Mouse (Mus musculus): ENCODE measurements at regions not wholly inside any gene's neighbourhood (a gene's known extent, or its start where the extent isn't known, plus 50 kb on each side); places are given as distances from the start of the nearest gene placed in this dataset.
A peak's percentile ranks its signal among the peaks of the same experiment; 100 is the strongest.

DNA sequence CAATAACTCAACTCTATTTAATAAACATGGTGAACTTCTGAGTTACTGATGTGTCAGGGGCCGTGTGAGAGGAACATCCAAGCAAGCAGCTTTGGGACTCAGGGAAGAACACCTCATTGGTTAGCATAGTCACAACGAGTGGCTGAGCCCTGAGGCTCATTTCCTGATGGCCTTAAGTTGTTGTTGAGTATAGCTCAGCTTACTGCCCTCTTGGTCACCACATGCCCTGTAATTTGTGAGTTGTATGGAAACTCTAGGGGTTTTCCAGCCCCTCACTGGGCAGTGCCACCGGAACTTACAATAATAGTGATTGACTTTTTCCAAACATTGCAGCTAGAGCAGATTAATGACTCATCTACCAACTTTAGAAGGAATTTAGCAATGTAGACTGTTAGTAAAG lies 173.4 kb downstream of the 1700129C05Rik start:
- Histone ChIP-seq H3K4me2 (ENCODE audit: low read depth, low read length) (no peak overlapping the region), H3K27me3 (ENCODE audit: insufficient read depth, low read length) (no peaks in the 10 kb centered on the region), H3K4me1 (ENCODE audit: insufficient read depth, low read length) (no peaks in the 10 kb centered on the region), H3K36me3 (ENCODE audit: insufficient read depth, low read length) (no peaks in the 10 kb centered on the region), H3K4me3 (ENCODE audit: low read length) (no peak overlapping the region), H3K9me3 (ENCODE audit: low read length) (no peaks in the 10 kb centered on the region), H3K27ac (no peak overlapping the region), H3K9ac (replicated peaks; ENCODE audit: low read length) (no peak overlapping the region)
- WGBS, result 75% methylated on average over 3 of the region's 3 CpGs
- TF ChIP-seq CTCF (IDR thresholded peaks at IDR 0.05; ENCODE audit: low read depth), result no peak
- DNase-seq (ENCODE audit: low spot score) (no peak), ATAC-seq (no peak)

DNA sequence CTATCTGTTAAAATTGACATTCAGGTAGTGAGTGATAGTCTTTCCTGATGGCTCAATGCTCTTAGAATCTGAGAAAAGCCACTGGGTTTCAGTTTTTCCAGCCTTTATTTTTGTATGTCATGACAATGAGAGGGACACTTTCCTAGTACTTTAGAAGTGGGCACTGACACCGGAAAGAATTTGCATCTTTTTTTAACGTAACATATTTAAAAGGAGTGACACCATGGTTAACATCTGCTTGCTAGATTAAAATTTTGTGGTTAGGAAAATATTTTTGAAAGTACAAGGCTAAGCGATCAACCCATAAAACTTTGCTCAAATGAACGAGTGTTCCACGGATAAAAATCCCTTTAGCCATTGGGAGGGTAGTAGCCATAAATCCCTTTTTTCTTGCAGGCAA lies 174.7 kb downstream of the 1700129C05Rik start:
- WGBS, result 94% methylated on average over 5 of the region's 5 CpGs
- Histone ChIP-seq H3K9me3 (ENCODE audit: low read length) (no peaks in the 10 kb centered on the region), H3K27me3 (ENCODE audit: insufficient read depth, low read length) (no peaks in the 10 kb centered on the region), H3K27ac (no peak overlapping the region), H3K4me1 (ENCODE audit: insufficient read depth, low read length) (no peaks in the 10 kb centered on the region), H3K4me2 (ENCODE audit: low read depth, low read length) (no peak overlapping the region), H3K9ac (replicated peaks; ENCODE audit: low read length) (no peak overlapping the region), H3K36me3 (ENCODE audit: insufficient read depth, low read length) (no peaks in the 10 kb centered on the region), H3K4me3 (ENCODE audit: low read length) (no peak overlapping the region)
- ATAC-seq (no peak), DNase-seq (ENCODE audit: low spot score) (no peak)
- TF ChIP-seq CTCF (IDR thresholded peaks at IDR 0.05; ENCODE audit: low read depth), result no peak

DNA sequence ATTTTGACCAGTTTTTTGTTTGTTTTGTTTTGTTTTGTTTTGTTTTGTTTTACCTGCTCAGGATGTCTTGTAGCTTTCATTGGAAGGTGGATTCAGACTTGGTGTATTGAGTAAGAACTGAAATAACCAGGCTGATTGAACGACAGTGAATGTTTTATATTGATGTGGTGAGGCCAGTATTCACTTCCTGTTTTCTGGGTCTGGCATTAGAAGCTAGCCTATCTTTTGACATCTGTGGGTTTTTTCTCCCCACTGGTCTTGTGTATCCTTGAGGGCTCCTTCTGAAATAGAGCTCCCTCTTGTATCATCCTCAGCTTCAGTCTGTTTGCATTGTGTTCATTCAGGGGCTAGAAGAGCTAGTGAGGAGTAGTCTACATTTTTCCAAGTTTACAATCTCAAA lies 175.5 kb downstream of the 1700129C05Rik start:
- Histone ChIP-seq H3K4me1 (ENCODE audit: insufficient read depth, low read length) (no peaks in the 10 kb centered on the region), H3K27ac (no peak overlapping the region), H3K36me3 (ENCODE audit: insufficient read depth, low read length) (no peaks in the 10 kb centered on the region), H3K27me3 (ENCODE audit: insufficient read depth, low read length) (no peaks in the 10 kb centered on the region), H3K9ac (replicated peaks; ENCODE audit: low read length) (no peak overlapping the region), H3K4me2 (ENCODE audit: low read depth, low read length) (no peak overlapping the region), H3K4me3 (ENCODE audit: low read length) (no peak overlapping the region), H3K9me3 (ENCODE audit: low read length) (no peaks in the 10 kb centered on the region)
- 68% methylated on average over 1 of the region's 1 CpGs for WGBS
- TF ChIP-seq CTCF (IDR thresholded peaks at IDR 0.05; ENCODE audit: low read depth), result no peak
- ATAC-seq (no peak), DNase-seq (ENCODE audit: low spot score) (no peak)

DNA sequence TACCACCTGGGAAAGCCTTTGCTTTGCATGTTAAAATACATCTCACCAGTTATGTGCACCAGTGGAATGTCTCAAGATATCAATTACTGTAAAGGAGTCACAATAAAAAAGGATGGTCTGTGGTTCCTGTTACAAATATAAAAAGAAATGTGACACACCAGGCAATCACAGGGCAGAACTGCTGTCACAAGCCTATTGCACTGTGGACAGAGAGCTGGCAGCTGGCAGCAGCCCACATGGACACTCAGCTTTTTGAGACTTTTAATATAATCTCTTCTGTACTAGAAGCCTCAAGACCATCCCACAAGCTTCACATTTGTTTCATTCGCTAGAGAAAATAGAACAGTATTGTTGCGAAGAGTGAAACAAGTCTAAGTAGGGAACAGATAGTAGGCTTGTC lies 197.7 kb downstream of the 1700129C05Rik start:
- Histone ChIP-seq H3K36me3 (ENCODE audit: insufficient read depth, low read length) (no peaks in the 10 kb centered on the region), H3K4me2 (ENCODE audit: low read depth, low read length) (no peak overlapping the region), H3K4me3 (ENCODE audit: low read length) (no peak overlapping the region), H3K4me1 (ENCODE audit: insufficient read depth, low read length) (no peaks in the 10 kb centered on the region), H3K27me3 (ENCODE audit: insufficient read depth, low read length) (no peaks in the 10 kb centered on the region), H3K9me3 (ENCODE audit: low read length) (no peaks in the 10 kb centered on the region), H3K9ac (replicated peaks; ENCODE audit: low read length) (no peak overlapping the region), H3K27ac (no peak overlapping the region)
- no peak for TF ChIP-seq CTCF (IDR thresholded peaks at IDR 0.05; ENCODE audit: low read depth)
- ATAC-seq (no peak), DNase-seq (ENCODE audit: low spot score) (no peak)
- WGBS, result 85% methylated on average over 2 of the region's 2 CpGs

DNA sequence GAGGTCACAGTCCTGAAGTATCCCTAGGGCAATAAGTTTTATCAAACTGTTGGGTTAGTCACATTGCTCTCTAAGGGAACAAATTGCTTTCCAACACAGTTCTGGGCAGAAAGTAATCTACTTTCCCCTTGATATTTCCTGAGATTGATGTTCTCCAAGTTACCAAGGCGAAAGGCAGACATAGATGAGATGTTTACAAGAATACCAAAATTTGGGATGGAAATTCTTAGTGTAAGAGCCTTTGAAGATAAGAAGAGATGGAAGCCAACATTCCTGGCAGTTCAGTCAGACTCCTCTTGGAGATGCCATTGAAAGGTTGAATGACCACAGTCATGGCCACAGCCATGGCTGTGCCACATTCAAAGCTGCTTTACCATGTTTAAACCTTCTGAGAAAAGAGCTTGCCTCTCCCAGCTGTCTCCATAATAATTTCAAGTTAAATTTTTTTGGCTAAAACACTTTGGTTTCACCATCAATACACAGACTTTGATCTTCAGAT lies 199.4 kb downstream of the 1700129C05Rik start:
- H3K36me3 ChIP-seq (ENCODE audit: insufficient read depth, low read length), result no peaks in the 10 kb centered on the region
- no peaks in the 10 kb centered on the region for H3K4me1 ChIP-seq (ENCODE audit: insufficient read depth, low read length)
- H3K9me3 ChIP-seq (ENCODE audit: low read length), result no peaks in the 10 kb centered on the region
- H3K27me3 ChIP-seq (ENCODE audit: insufficient read depth, low read length), result no peaks in the 10 kb centered on the region
- no peak overlapping the region for H3K4me2 ChIP-seq (ENCODE audit: low read depth, low read length)
- WGBS, result 88% methylated on average over 1 of the region's 1 CpGs
- H3K4me3 ChIP-seq (ENCODE audit: low read length), result no peak overlapping the region
- no peak for DNase-seq (ENCODE audit: low spot score)
- no peak for TF ChIP-seq CTCF (IDR thresholded peaks at IDR 0.05; ENCODE audit: low read depth)
- H3K27ac ChIP-seq, result no peak overlapping the region
- H3K9ac ChIP-seq (replicated peaks; ENCODE audit: low read length), result no peak overlapping the region
- no peak for ATAC-seq

DNA sequence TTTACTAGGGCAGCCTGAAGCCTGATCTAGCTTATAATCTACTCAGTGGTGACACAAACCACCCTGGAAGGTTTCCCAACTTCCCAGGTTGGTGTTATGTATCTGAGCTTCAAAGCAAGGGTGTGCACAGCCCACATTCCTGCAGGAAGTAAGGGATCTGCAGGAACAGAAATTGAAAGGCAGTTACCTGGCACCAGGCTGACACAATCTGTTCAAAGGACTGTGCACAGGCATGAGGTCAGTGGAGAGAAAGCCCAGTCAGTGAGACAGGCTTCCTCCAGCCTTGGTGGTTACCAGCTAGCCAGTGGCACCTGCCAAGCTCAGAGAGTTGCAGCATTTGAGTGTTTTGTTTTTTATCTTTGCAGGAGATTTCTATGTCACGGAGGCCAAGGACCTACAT lies 203.6 kb downstream of the 1700129C05Rik start:
- no peak overlapping the region for H3K4me3 ChIP-seq (ENCODE audit: low read length)
- 68% methylated on average over 1 of the region's 1 CpGs for WGBS
- H3K27me3 ChIP-seq (ENCODE audit: insufficient read depth, low read length), result no peaks in the 10 kb centered on the region
- no peak for ATAC-seq
- DNase-seq (ENCODE audit: low spot score), result peak; percentile 8
- no peaks in the 10 kb centered on the region for H3K36me3 ChIP-seq (ENCODE audit: insufficient read depth, low read length)
- H3K9me3 ChIP-seq (ENCODE audit: low read length), result no peaks in the 10 kb centered on the region
- no peaks in the 10 kb centered on the region for H3K4me1 ChIP-seq (ENCODE audit: insufficient read depth, low read length)
- H3K27ac ChIP-seq, result no peak overlapping the region
- H3K9ac ChIP-seq (replicated peaks; ENCODE audit: low read length), result no peak overlapping the region
- H3K4me2 ChIP-seq (ENCODE audit: low read depth, low read length), result no peak overlapping the region
- TF ChIP-seq CTCF (IDR thresholded peaks at IDR 0.05; ENCODE audit: low read depth), result no peak

DNA sequence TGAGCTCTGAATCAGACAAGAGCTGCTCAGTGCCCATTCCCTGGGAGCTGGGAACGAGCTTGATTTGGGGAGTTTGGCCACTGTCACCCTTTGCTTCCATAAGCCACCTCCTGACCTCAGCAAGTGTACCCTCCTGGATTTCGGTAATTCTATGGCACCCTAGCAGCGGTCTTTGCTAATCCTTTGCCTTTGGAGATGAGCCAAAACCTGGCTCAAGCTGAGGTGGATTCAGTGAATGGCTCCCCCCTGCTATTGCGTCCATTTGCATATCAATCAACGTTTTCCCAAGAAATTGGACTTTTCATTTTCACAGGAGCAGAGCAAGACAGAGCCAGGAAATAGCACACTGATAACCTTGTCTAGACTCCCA lies 204.1 kb downstream of the 1700129C05Rik start:
- Histone ChIP-seq H3K27me3 (ENCODE audit: insufficient read depth, low read length) (no peaks in the 10 kb centered on the region), H3K4me2 (ENCODE audit: low read depth, low read length) (no peak overlapping the region), H3K36me3 (ENCODE audit: insufficient read depth, low read length) (no peaks in the 10 kb centered on the region), H3K4me3 (ENCODE audit: low read length) (no peak overlapping the region), H3K27ac (peak overlapping the region; percentile 7; the same call in 1 of the 2 replicates), H3K4me1 (ENCODE audit: insufficient read depth, low read length) (no peaks in the 10 kb centered on the region), H3K9me3 (ENCODE audit: low read length) (no peaks in the 10 kb centered on the region), H3K9ac (replicated peaks; ENCODE audit: low read length) (no peak overlapping the region)
- DNase-seq (ENCODE audit: low spot score) (no peak), ATAC-seq (no peak; the same call in 1 of the 2 replicates)
- TF ChIP-seq CTCF (IDR thresholded peaks at IDR 0.05; ENCODE audit: low read depth), result no peak
- 21% methylated on average over 5 of the region's 5 CpGs for WGBS

All from hindbrain, postnatal 0 days (tissue).